Mouse (Mus musculus) heart, embryonic 10.5 days (tissue): Measurements from ENCODE around the gene Slc26a11. TPM values are rescaled to one million over a fixed set of nuclear protein-coding genes. Genes with fewer than 3 reads are reported as not detected.

ENCODE experiments used
- DNase-seq: peaks from one replicate; pipeline ENCODE4 v3.0.0-alpha.2; 2017; ENCODE audit warnings: low spot score
- H3K27ac ChIP-seq: fragments of 300-500 bp; sonication (generic); 2 replicates; pipeline ENCODE4 v1.5.1; 2016; ENCODE audit warnings: mild to moderate bottlenecking
- H3K27me3 ChIP-seq: fragments of 300-500 bp; sonication (generic); 2 replicates; pipeline ENCODE4 v1.6.1; 2016; ENCODE audit warnings: mild to moderate bottlenecking; ENCODE audit not compliant: poor library complexity, insufficient read depth, severe bottlenecking
- H3K36me3 ChIP-seq: fragments of 300-500 bp; sonication (generic); 2 replicates; pipeline ENCODE4 v1.6.1; 2016; ENCODE audit warnings: mild to moderate bottlenecking, moderate library complexity
- H3K4me1 ChIP-seq: fragments of 300-500 bp; sonication (generic); 2 replicates; pipeline ENCODE4 v1.6.1; 2016; ENCODE audit warnings: mild to moderate bottlenecking
- H3K4me3 ChIP-seq: fragments of 300-500 bp; sonication (generic); 2 replicates; pipeline ENCODE4 v1.5.1; 2016; ENCODE audit warnings: mild to moderate bottlenecking, moderate library complexity
- H3K9me3 ChIP-seq: fragments of 300-500 bp; sonication (generic); 2 replicates; pipeline ENCODE4 v1.6.1; 2016; ENCODE audit warnings: mild to moderate bottlenecking, moderate library complexity
- WGBS: fragments of 180-500 bp; shearing (Covaris S2); methylation state at CpG from one replicate; pipeline ENCODE4 v1.1.7; 2016; 5-methylcytosine and 5-hydroxymethylcytosine counted together
- microRNA counts: library from miRNA; unstranded; fragments of <30 nt; microRNA quantifications from one replicate; lab custom pipeline; 2017
- microRNA-seq: library from miRNA; unstranded; fragments of <30 nt; microRNA quantifications from one replicate; pipeline ENCODE4, GENCODE M21; 2017
- polyA plus RNA-seq: library from polyadenylated mRNA; unstranded; fragments of >200 nt; fragmentation: Nextera tagmentation; extraction: Ambion mirVana; gene quantifications from 2 replicates; pipeline ENCODE4 v1.2.1, GENCODE M21; 2016

Gene Slc26a11
- polyA plus RNA-seq, 1 experiment from 2014 or later = 10.8 TPM

GRCm38 (mm10) chr11:119427986-119428385, 72.6 kb downstream of the Slc26a11 start:
- Histone ChIP-seq H3K4me1 (peaks cover 19% of the 10 kb centered on the region), H3K27ac (no peak overlapping the region), H3K36me3 (peaks cover 58% of the 10 kb centered on the region), H3K27me3 (no peaks in the 10 kb centered on the region), H3K9me3 (no peaks in the 10 kb centered on the region), H3K4me3 (peak overlapping the region; percentile 47; the same call in 1 of the 2 replicates)
- WGBS = 71% methylated on average over 5 of the region's 5 CpGs
- no peak for DNase-seq

- Histone ChIP-seq H3K36me3 (peaks cover 62% of the 10 kb centered on the region), H3K27me3 (no peaks in the 10 kb centered on the region), H3K4me1 (peaks cover 19% of the 10 kb centered on the region), H3K27ac (peak overlapping the region; percentile 45; the same call in 1 of the 2 replicates), H3K9me3 (no peaks in the 10 kb centered on the region), H3K4me3 (peak overlapping the region; percentile 47)
- peak; percentile 89 for DNase-seq
- WGBS = under 1% methylated on average over 29 of the region's 35 CpGs
Measured at GRCm38 (mm10) chr11:119428649-119429136, 73.3 kb downstream of the Slc26a11 start.

MicroRNA genes within 50 kb of the gene (microRNA counts, 519-probe panel; counts per million panel counts)
- not detected for microRNA mmu-miR-1932 (lab: Ali Mortazavi, UCI)

Small RNA genes lying within 50 kb of the gene (microRNA-seq; reads per million reads assigned to microRNA genes)
- 1.3 reads per million for gene Mir1932

Other genes starting within 250 kb of the Slc26a11 start
- 7.4 and 8.6 TPM in 2 replicates for gene Tbc1d16, start 127.1 kb upstream of the Slc26a11 start, polyA plus RNA-seq
- gene Ccdc40, start 127.0 kb upstream of the Slc26a11 start, polyA plus RNA-seq = 4.6 and 9.3 TPM in 2 replicates
- gene Gaa, start 87.7 kb upstream of the Slc26a11 start, polyA plus RNA-seq = 57.3 and 97.3 TPM in 2 replicates
- gene Eif4a3, start 55.5 kb upstream of the Slc26a11 start, polyA plus RNA-seq = 366 and 405 TPM in 2 replicates
- 0.24 and 0.48 TPM in 2 replicates for gene Card14, start 47.8 kb upstream of the Slc26a11 start, polyA plus RNA-seq
- 7.1 and 7.9 TPM in 2 replicates for gene Sgsh, start within 50 bp of the Slc26a11 start, polyA plus RNA-seq
- 7.5 and 9.5 TPM in 2 replicates for gene Rnf213, start 37.5 kb downstream of the Slc26a11 start, polyA plus RNA-seq
- 16.2 and 17.2 TPM in 2 replicates for gene Endov, start 135.8 kb downstream of the Slc26a11 start, polyA plus RNA-seq
- 0.49 and 0.88 TPM in 2 replicates for gene Nptx1, start 192.2 kb downstream of the Slc26a11 start, polyA plus RNA-seq
- gene Rptor, start 247.3 kb downstream of the Slc26a11 start, polyA plus RNA-seq = 11.8 and 15.6 TPM in 2 replicates